Mouse (Mus musculus) layer of hippocampus, postnatal 10 days (tissue): ENCODE results near the gene Podxl2. TPM values are rescaled to one million over a fixed set of nuclear protein-coding genes. Genes with fewer than 3 reads are reported as not detected.

ENCODE experiments used
- DNase-seq, 2 experiments: peaks; one replicate each; pipeline ENCODE4 v3.0.0; 2021; ENCODE audit warnings: low spot score in 2 of 2
- total RNA-seq, 2 experiments: library from RNA; stranded (reverse); gene quantifications; 2 replicates each; pipeline ENCODE4 v1.2.3; 2021

Podxl2 gene
- total RNA-seq, 2 experiments from 2014 or later, result 308 to 330 TPM

- no peak for DNase-seq
Measured at GRCm38 (mm10) chr6:88844901-88845565, 29.8 kb downstream of the Podxl2 start.

GRCm38 (mm10) chr6:88843781-88844725 is 30.8 kb downstream of the Podxl2 start:
- DNase-seq, result no peak

GRCm38 (mm10) chr6:88843241-88843640 is 31.6 kb downstream of the Podxl2 start:
- DNase-seq, result no peak

- DNase-seq, result peak in 1 of 2 experiments; percentile 53
Measured at GRCm38 (mm10) chr6:88842731-88843151, 32.1 kb downstream of the Podxl2 start.

GRCm38 (mm10) chr6:88841781-88842689 is 32.8 kb downstream of the Podxl2 start, which contains the start of gene Abtb1:
TSS of gene Abtb1 (minus strand) at chr6:88841984.
- peak; percentile 99 for DNase-seq

- no peak for DNase-seq
Measured at GRCm38 (mm10) chr6:88841514-88841780, 33.4 kb downstream of the Podxl2 start.

GRCm38 (mm10) chr6:88840791-88841513 is 33.9 kb downstream of the Podxl2 start:
- DNase-seq, result no peak

- no peak for DNase-seq
Measured at GRCm38 (mm10) chr6:88840211-88840610, 34.6 kb downstream of the Podxl2 start.

GRCm38 (mm10) chr6:88839135-88839970 is 35.5 kb downstream of the Podxl2 start:
- no peak for DNase-seq

GRCm38 (mm10) chr6:88838613-88839012 is 36.2 kb downstream of the Podxl2 start:
- DNase-seq, result no peak

GRCm38 (mm10) chr6:88837999-88838398 is 36.8 kb downstream of the Podxl2 start:
- no peak for DNase-seq

GRCm38 (mm10) chr6:88836178-88836819 is 38.5 kb downstream of the Podxl2 start:
- DNase-seq, result no peak

- no peak for DNase-seq
Measured at GRCm38 (mm10) chr6:88835047-88835446, 39.8 kb downstream of the Podxl2 start.

GRCm38 (mm10) chr6:88833340-88834140 is 41.3 kb downstream of the Podxl2 start:
- no peak for DNase-seq

- no peak for DNase-seq
Measured at GRCm38 (mm10) chr6:88832663-88833062, 42.2 kb downstream of the Podxl2 start.

- DNase-seq, result peak; percentile 68 to 80
Measured at GRCm38 (mm10) chr6:88831456-88831855, 43.4 kb downstream of the Podxl2 start.

GRCm38 (mm10) chr6:88830112-88830702 is 44.6 kb downstream of the Podxl2 start:
- DNase-seq, result no peak

GRCm38 (mm10) chr6:88829579-88829978 is 45.3 kb downstream of the Podxl2 start:
- DNase-seq, result no peak
